Mouse (Mus musculus) megakaryocyte-erythroid progenitor cell, adult 5-6 weeks (primary cell): ENCODE measurements around the gene Atxn7l3. TPM values are rescaled to one million over a fixed set of nuclear protein-coding genes. Genes with fewer than 3 reads are reported as not detected.
"Not testable (repeated sequence)": the region's sequence is repeated elsewhere in the genome, so short reads cannot be mapped to it uniquely, and the experiment has no call there.

Experiments
- ATAC-seq: replicated peaks from 2 replicates; pipeline ENCODE4 v1.8.0; 2016; ENCODE audit warnings: mild to moderate bottlenecking, inconsistent platforms; ENCODE audit not compliant: severe bottlenecking, poor library complexity, low FRiP score, low TSS enrichment
- total RNA-seq, 2 experiments: library from RNA; stranded (forward) in 1 of 2; stranded (reverse) in 1 of 2; fragments of 200-1000, 215-1000 nt in 1 of 2; fragments of >200 nt in 1 of 2; fragmentation: Nextera tagmentation in 1 of 2; gene quantifications; 2 replicates each; pipeline ENCODE4 v1.2.3; 2014 to 2017

The Atxn7l3 gene
- total RNA-seq, 2 experiments from 2014 or later = 21.5 to 34.0 TPM

DNA sequence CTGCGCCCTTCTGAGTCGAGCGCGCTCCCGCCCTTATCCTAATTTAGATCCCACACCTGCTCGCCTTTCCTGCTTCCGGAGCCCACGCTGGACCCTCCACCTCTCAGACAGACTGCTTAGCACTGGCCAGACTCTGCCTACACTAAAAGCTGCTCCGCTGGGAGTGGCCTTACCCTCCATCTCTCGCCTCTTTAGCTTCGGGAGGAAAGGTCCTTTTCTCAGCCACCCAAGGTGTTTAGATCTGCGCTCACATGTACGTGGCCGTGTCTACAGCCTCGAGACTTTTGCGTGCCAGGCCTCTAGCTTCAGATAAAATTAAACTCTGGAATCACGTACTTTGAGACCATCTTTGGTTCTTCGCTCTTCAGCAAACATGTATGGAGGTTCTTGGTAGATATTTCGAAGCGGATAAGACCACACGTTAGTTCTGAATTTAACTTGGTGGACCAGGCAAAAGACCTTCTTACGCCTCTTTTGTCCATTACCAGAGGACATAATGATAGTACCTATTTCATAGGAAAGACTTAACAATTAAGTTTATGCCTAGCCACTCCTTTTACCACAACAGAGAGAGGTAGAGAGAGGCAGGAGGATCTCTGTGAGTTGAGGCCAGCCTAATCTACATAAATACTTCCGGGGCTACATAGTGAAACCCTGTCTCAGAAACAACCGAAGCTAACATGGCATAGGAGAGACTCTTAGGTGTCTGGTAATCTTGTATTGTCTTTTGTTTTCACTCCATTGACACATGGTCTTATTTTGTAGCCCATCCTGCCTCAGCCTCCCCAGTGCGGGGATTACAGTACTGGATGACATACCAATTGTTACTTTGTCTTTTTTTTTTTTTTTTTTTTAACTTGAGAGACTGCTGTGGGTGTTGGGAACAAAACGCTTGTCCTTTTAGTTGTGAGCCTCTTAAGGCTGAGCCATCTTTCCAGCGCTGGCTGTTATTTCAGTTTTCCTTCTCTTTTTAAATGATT, 1.4 kb upstream of the Atxn7l3 start:
- ATAC-seq = no peak; the same call in 1 of the 2 replicates

DNA sequence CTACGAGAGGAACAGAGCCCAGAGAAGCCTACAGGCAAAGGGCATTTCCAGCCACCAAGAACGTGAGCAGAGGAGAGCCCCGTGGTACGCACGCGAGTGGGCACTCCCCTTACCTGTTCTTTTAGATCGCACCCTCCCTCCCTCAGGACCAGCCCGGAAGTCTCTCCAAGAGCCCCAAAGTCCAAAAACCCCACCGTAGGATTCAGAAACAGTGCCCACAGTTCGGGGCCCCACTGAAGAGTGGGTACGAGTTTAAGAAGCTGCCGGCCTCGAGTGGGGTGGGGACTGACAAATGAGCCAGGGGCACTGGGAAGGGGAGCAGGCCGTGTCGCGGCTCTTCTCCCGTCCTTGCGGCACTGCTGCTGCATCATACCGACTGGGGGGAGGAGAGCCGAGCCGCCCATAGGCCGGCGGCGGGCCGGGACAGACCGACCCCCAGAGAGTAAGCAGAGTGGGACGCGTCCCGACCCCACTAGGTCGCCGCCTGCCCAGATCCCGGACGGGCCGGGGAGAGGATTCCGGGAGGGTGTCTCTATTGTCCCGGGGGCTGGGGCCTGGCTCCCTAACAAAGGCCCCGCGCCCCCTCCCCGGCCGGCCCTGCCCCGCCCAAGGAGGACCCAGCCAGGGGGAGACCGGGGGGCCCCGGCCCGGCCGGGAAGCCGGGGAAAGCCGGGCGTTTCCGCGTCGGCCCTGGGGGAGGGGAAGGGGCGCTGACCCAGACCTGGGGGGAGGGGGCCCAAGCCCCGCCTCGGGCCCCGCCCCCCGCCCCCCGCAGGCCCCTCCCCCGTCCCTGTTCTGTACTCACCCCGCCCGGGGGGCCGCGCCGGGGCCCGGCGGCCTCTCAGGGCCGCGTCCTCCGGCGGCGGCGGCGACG, 596 bp downstream of the Atxn7l3 start:
- no peak for ATAC-seq

DNA sequence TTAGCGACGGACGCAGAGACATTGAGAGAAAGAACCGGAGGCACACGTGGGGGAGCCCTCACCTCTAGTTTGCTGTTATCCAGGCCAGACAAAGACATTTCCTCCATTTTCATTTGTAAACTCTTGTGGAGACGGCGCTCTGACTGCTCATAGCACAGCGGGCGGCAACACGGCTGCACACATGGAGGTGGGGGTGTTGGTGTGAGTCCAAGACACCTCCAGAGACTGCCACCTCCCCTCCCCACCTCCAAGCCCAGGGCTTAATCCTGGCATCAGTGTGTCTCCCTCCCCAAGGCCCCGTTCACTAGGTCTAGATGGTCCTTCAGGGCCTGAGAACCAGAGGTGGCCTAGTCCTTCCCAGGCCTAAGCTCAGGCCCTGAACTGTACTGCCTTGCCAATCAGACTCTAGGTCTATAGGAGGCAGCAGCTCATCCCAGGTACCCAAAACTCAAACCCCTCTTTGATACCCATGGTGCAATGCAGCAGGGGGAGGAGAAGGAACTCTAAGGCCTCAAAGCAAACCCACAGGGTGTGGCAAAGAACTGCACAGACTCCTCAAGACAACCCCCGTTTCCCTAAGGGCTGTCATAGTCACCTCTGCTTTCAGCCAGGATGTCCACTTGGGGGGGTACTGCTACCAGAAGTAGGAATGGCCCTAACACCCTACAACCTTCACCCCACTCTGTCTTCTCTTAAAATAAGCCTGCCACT, 1.4 kb downstream of the Atxn7l3 start:
- peak; percentile 26; the same call in 1 of the 2 replicates for ATAC-seq

DNA sequence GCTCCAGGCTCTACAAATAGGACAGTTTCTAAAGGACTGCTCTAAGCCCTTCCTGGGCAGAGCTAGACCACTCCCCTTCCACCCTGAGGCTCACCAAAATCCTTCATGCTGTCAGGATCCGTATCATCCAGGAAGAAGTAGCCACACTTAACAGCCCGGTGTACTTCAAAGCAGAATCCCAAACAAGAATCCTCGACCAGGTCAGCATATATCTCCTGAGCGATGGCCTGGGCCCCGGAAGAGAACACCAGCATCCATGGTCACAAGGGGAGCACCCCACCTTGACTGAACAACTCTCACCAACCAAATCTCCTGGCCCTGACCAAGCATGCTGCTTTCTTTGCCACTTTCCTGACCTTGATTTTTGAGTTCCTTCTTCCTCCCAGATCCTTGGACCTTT, 2.0 kb downstream of the Atxn7l3 start:
- ATAC-seq = no peak

DNA sequence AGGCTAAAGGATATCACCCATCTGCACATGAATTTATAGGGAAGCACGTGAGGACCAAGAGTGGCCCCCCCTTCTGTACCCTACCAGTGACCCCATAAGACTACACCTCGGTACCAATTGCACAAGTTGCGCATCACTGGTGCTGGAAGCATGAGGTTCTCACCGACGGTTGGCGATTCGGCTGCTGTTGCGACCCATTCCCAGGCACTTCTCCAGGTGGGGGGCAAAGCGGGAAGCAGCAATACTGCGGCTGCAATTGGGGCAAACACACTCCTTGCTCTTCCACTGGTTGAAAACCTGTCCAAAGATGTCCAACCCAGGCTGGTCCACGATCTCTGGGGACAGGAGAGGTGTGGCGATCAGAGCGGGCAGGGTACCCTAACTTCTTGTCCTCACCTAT, 2.5 kb downstream of the Atxn7l3 start:
- ATAC-seq = no peak

DNA sequence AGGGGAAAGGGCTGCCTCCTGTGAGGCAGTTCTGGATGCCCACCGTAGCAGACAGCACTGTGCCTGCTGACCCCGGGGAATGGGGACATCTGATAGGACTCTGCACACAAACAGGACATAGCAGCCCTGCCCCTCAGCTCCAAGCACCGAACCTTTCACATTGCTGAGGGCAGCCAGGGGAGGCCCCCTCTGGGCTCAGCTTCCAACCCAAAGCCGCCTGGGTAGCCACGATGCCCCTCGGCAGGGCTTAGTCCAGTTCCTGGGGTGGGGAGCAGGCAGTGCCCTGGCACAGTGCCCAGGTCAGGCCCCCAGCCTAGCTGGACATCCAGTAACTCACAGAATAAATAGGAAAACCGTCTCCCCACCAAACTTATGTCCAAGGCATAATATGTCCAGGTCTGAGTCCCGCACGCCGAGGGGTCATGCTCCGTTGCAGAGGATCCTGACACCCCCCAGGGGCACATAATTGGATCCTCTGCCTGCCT, 5.3 kb downstream of the Atxn7l3 start:
- no peak for ATAC-seq

DNA sequence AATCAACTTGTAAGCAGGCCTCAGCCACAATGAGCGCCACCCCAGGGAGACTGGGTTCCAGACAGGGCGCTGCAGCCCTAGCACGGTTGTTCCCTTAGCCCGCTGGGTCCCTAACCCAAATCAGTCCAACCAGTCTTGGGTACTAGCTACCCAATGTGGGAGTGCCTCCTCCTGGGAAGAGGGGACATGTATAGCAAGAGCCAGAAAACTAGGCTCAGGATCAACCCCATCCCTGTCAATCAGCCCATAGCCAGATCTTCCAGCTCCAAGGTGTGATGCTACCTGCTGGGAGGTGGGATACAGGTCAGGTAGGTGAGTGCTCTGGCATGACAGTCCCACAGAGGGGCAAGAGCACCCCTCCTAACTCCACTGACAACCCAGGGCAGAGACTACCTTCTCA, 6.3 kb downstream of the Atxn7l3 start:
- ATAC-seq = no peak

DNA sequence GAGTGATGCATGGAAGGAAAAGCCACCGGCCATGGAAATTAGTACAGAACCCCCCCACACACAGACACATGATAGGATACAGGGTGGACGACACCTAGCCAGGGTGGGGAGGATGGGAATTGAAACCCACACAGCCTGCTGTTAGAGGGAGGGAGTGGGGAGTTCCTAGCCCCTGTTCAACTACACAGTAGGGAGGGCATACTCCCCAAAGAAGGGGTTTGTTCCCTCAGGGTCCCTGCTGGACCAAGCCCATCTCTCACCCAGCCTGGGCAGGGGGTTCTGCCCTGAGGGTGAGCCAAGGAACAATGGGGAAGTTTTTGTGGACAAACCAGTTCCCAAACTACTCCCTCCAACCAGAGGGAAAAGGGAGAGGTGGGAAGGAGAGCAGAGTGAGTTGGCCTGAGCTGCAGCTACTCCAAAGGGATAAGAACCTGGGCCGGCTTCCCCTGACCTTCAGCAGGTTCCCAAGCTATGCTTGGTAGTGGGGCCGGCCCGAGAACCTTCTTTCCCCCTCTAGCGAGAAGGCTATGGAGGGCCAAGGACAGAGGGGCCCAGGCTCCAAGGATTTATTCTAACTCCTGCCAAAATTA, 6.8 kb downstream of the Atxn7l3 start:
- no peak for ATAC-seq

DNA sequence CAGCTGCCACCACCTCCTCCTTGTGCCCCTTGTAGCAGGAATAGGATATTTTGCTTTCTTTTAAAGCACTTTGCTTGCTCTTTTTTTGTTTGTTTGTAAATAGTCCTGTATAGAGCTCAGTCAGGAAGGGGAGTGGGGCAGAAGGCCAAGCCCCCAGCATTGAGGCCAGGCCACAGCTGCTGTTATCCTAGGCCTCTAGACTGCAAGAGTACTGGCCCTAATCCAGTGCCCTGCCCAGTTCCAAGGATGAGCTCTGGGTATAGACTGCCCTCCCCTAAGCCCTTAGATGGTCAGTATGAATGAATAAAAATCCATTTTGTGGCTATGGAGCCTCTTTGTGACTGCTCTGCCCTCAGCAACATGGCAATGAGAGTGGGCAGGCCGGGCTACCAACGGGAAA, 7.5 kb downstream of the Atxn7l3 start:
- ATAC-seq = no peak

DNA sequence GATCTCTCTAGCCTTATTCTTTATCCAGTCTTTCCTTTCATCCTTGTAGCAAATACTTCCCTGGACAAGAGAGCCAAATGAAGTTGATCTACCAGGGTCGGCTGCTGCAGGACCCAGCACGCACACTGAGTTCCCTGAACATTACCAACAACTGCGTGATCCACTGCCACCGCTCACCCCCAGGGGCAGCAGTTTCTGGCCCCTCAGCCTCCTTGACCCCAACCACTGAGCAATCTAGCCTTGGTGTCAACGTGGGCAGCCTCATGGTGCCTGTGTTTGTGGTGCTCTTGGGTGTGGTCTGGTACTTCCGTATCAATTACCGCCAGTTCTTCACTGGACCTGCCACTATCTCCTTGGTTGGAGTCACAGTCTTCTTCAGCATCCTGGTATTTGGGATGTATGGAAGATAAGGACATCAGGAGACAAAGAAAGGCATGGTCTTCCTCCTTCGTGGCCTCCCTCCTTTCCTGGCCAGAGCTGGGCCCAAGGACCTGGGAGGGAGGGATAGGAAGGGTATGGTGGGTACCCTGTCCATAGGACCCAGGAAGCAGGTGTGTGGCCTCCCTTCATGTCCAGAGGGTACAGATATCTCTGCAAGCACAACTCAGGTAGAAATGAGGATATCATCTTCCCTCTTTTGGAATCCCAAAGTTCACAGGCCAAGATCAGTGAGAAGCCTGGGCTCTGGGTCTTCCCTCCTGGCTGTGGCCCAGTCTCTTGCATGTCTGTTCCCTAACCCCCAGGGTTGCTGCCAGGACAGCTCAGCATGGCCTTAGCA, 8.2 kb downstream of the Atxn7l3 start:
- ATAC-seq = no peak

DNA sequence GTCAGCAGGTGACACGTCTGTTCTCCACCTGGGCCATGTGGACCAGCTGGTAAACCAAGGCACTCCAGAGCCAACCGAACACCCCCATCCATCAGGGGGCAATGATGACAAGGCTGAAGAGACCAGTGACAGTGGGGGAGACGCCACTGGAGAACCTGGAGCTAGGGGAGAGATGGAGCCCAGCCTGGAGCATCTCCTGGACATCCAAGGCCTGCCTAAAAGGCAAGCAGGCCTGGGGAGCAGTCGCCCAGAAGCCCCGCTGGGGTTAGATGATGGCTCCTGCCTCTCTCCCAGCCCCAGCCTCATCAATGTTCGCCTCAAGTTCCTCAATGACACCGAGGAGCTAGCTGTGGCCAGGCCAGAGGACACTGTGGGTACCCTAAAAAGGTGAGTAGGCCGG, 8.9 kb downstream of the Atxn7l3 start:
- no peak for ATAC-seq

DNA sequence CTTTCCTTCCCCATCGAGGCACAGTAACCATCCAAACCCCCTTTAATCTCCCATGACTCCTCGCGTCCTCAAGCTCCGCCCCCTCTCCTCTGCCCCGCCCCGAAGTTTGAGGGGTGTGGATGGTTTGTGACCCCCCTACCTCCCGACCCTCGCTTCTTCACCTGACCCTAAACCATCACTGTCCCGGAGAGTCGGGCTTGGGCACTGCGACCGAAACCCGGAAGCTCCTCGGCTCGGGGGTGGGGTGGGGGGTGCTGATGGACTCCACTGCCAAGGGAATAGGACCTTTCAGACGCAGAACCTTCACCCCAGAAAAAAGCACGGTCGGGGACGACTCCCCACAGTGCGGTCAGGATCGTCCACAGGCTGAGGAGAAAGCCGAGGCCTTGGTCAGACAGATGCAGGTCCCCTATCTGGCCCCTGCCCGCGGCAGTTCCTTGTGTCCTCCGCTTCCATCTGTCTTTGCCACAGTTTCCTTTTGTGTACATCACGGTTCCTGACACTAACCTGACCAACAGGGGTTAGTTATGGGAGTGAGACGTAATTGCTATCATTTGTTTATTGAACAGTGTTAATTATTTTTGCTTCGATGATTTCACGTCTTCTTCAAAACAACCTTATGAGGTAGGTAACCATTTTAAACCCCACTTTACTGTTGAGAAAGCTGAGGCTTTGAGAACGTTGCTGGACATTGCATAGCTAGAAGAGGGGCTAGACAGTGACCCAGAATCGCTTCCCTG, 11.2 kb downstream of the Atxn7l3 start:
- ATAC-seq = peak; percentile 62

DNA sequence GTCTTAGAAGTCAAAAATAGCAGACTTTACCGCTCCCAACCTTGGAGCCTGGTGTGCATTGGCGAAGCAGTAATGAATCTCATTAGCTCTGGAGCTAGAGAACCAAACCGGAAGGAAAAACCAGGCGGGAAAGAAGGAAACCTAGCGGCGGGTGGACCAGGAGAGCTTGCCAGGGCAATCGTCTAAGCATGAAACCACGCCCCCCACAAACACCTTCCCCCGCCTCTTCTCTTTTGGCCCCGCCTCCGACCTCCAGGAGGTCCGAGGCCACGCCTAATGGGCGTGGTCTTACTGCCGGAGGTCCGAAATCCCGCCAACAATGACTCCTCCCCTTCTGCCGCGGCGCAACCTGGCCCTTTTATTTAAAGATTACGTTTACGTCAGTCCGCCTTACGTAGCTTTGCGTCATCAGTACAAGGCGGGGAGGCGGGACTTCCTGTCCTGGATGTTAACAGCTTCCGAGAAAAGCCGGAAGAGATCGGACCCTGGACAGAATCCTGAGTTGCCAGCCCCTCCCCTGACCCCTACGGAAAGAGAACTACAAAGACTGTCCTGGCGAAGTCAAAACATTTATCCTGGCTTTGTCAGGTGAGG, 11.8 kb downstream of the Atxn7l3 start, which contains the start of gene Tmub2:
Gene Tmub2 (plus strand): TSS at position 431 of the 594 bp plus-strand sequence.
- ATAC-seq = peak; percentile 94

DNA sequence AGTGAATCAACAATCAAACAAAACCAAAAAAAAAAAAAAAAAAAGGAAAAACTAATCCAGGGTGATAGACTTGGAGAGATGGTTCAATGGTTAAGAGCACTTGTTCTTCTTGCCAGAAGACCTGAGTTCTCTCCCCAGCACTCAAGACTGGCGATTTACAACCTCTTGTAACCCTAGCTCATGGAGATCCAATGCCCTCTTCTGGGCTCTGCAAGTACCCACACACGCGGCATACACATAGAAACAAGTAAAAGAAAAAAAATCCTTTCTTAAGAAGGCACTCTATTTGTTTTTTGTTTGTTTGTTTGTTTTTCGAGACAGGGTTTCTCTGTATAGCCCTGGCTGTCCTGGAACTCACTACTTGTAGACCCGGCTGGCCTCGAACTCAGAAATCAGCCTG, 12.5 kb downstream of the Atxn7l3 start:
- no peak for ATAC-seq

DNA sequence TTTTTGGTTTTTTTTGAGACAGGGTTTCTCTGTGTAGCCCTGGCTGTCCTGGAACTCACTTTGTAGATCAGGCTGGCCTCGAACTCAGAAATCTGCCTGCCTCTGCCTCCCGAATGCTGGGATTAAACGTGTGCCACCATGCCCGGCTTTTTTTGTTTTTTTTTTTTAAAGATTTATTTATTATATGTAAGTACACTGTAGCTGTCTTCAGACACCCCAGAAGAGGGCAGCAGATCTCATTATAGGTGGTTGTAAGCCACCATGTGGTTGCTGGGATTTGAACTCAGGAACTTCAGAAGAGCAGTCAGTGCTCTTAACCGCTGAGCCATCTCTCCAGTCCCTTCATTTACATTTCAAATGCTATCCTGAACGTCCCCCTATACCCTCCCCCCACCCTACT, 16.2 kb downstream of the Atxn7l3 start:
- ATAC-seq = not testable (repeated sequence)

DNA sequence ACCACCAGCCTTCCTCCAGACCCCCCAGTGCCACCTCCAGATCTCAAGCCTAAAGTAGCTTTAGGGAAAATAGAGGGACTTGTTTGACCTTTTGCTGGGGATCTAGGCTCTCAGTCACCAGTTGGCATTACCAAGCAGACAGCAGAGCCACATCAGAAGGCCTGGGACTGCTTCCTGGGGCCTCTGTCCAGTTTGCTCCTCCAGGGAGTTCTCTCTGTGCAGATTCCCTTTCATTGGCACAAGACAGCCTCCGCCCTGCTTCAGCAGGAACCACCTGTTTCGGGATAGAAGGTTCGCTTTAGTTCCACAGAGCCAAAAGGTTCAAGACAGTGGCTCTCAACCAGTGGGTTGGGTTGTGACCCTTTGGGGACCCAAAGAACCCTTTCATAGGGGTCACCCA, 16.8 kb downstream of the Atxn7l3 start:
- ATAC-seq = no peak

DNA sequence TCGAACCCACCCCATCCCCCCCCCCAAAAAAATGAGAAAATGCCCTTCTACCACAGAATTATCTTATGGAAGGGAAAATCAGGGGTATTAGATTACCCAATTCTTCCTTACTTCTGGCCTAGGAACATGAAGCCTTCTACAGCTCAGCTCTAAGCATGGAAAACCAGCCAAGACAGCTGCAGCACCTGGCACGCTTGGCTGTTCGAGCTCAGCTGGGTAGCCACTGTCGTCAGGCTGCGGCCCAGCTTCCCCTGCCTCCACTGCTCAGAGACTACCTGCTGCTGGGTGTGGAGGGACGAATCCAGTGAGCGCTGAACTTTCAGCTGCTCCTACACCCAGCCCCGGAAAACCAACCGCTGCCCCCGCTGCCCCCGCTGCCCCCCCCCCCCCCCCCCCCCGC, 18.7 kb downstream of the Atxn7l3 start:
- no peak for ATAC-seq
